Mouse (Mus musculus): Measurements from ENCODE around the gene Panx1. TPM values are rescaled to one million over a fixed set of nuclear protein-coding genes. Genes with fewer than 3 reads are reported as not detected.
A peak's percentile ranks its signal among the peaks of the same experiment; 100 is the strongest.

Panx1 gene
- 10.2 and 14.1 TPM in 2 replicates for total RNA-seq (2017)

- ATAC-seq (ENCODE audit: extremely low read depth, insufficient number of reproducible peaks, low FRiP score, poor library complexity, severe bottlenecking) = peak; percentile 71
These were observed at the start of gene Panx1 for GRCm38 (mm10) chr9:15045084-15045669. Panx1 (minus strand) TSS chr9:15045478.

- ATAC-seq (ENCODE audit: extremely low read depth, insufficient number of reproducible peaks, low FRiP score, poor library complexity, severe bottlenecking) = no peak
These were observed 23.5 kb upstream of the Panx1 start for GRCm38 (mm10) chr9:15068686-15069295.

- no peak for ATAC-seq (ENCODE audit: extremely low read depth, insufficient number of reproducible peaks, low FRiP score, poor library complexity, severe bottlenecking)
These were observed 22.9 kb upstream of the Panx1 start for GRCm38 (mm10) chr9:15067995-15068685.

- ATAC-seq (ENCODE audit: extremely low read depth, insufficient number of reproducible peaks, low FRiP score, poor library complexity, severe bottlenecking) = no peak
These were observed 18.9 kb upstream of the Panx1 start for GRCm38 (mm10) chr9:15064176-15064575.

- ATAC-seq (ENCODE audit: extremely low read depth, insufficient number of reproducible peaks, low FRiP score, poor library complexity, severe bottlenecking) = no peak
These were observed 15.6 kb upstream of the Panx1 start for GRCm38 (mm10) chr9:15060847-15061246.

GRCm38 (mm10) chr9:15060026-15060425 is 14.7 kb upstream of the Panx1 start:
- ATAC-seq (ENCODE audit: extremely low read depth, insufficient number of reproducible peaks, low FRiP score, poor library complexity, severe bottlenecking) = no peak

GRCm38 (mm10) chr9:15045740-15046139 is 462 bp upstream of the Panx1 start:
- ATAC-seq (ENCODE audit: extremely low read depth, insufficient number of reproducible peaks, low FRiP score, poor library complexity, severe bottlenecking) = no peak

- ATAC-seq (ENCODE audit: extremely low read depth, insufficient number of reproducible peaks, low FRiP score, poor library complexity, severe bottlenecking) = no peak
These were observed 741 bp downstream of the Panx1 start for GRCm38 (mm10) chr9:15044391-15045083.

GRCm38 (mm10) chr9:15041556-15041955 is 3.7 kb downstream of the Panx1 start:
- ATAC-seq (ENCODE audit: extremely low read depth, insufficient number of reproducible peaks, low FRiP score, poor library complexity, severe bottlenecking) = no peak

GRCm38 (mm10) chr9:15039848-15040247 is 5.4 kb downstream of the Panx1 start:
- no peak for ATAC-seq (ENCODE audit: extremely low read depth, insufficient number of reproducible peaks, low FRiP score, poor library complexity, severe bottlenecking)

- ATAC-seq (ENCODE audit: extremely low read depth, insufficient number of reproducible peaks, low FRiP score, poor library complexity, severe bottlenecking) = no peak
These were observed 7.6 kb downstream of the Panx1 start for GRCm38 (mm10) chr9:15037704-15038103.

GRCm38 (mm10) chr9:15037237-15037636 is 8.0 kb downstream of the Panx1 start:
- no peak for ATAC-seq (ENCODE audit: extremely low read depth, insufficient number of reproducible peaks, low FRiP score, poor library complexity, severe bottlenecking)

GRCm38 (mm10) chr9:15036807-15037206 is 8.5 kb downstream of the Panx1 start:
- no peak for ATAC-seq (ENCODE audit: extremely low read depth, insufficient number of reproducible peaks, low FRiP score, poor library complexity, severe bottlenecking)

GRCm38 (mm10) chr9:15036405-15036804 is 8.9 kb downstream of the Panx1 start:
- ATAC-seq (ENCODE audit: extremely low read depth, insufficient number of reproducible peaks, low FRiP score, poor library complexity, severe bottlenecking) = no peak

- ATAC-seq (ENCODE audit: extremely low read depth, insufficient number of reproducible peaks, low FRiP score, poor library complexity, severe bottlenecking) = no peak
These were observed 9.3 kb downstream of the Panx1 start for GRCm38 (mm10) chr9:15035979-15036378.

GRCm38 (mm10) chr9:15034546-15035273 is 10.6 kb downstream of the Panx1 start:
- 0 out of 2 replicates have a peak, but pooled peaks have one; percentile 13 for ATAC-seq (ENCODE audit: extremely low read depth, insufficient number of reproducible peaks, low FRiP score, poor library complexity, severe bottlenecking)

GRCm38 (mm10) chr9:15033568-15034160 is 11.6 kb downstream of the Panx1 start:
- ATAC-seq (ENCODE audit: extremely low read depth, insufficient number of reproducible peaks, low FRiP score, poor library complexity, severe bottlenecking) = no peak

GRCm38 (mm10) chr9:15032797-15033196 is 12.5 kb downstream of the Panx1 start:
- no peak for ATAC-seq (ENCODE audit: extremely low read depth, insufficient number of reproducible peaks, low FRiP score, poor library complexity, severe bottlenecking)

GRCm38 (mm10) chr9:15030771-15031170 is 14.5 kb downstream of the Panx1 start:
- ATAC-seq (ENCODE audit: extremely low read depth, insufficient number of reproducible peaks, low FRiP score, poor library complexity, severe bottlenecking) = no peak
